Mouse (Mus musculus) stomach, embryonic 16.5 days (tissue): ENCODE results near the gene Wif1. TPM values are rescaled to one million over a fixed set of nuclear protein-coding genes. Genes with fewer than 3 reads are reported as not detected.
A peak's percentile ranks its signal among the peaks of the same experiment; 100 is the strongest.

Experiments
- ATAC-seq: fragments of 200-750 bp; cut with Nextera tagmentation; 2 replicates; pipeline ENCODE4 v1.8.0; 2017; ENCODE audit warnings: moderate number of reproducible peaks, moderate TSS enrichment; ENCODE audit not compliant: insufficient read depth, low FRiP score
- H3K27ac ChIP-seq: fragments of 300-500 bp; sonication (generic); 2 replicates; pipeline ENCODE4 v1.5.1; 2014; ENCODE audit warnings: low read length
- H3K27me3 ChIP-seq: fragments of 300-500 bp; sonication (generic); 2 replicates; pipeline ENCODE4 v1.6.1; 2014; ENCODE audit warnings: low read length, control low read depth, mixed read lengths; ENCODE audit not compliant: control insufficient read depth, insufficient read depth
- H3K36me3 ChIP-seq: fragments of 300-500 bp; sonication (generic); 2 replicates; pipeline ENCODE4 v1.6.1; 2014; ENCODE audit warnings: low read length; ENCODE audit not compliant: control insufficient read depth, insufficient read depth
- H3K4me1 ChIP-seq: fragments of 300-500 bp; sonication (generic); 2 replicates; pipeline ENCODE4 v1.6.1; 2014; ENCODE audit warnings: low read length, control low read depth, mixed read lengths; ENCODE audit not compliant: control insufficient read depth, insufficient read depth
- H3K4me2 ChIP-seq: fragments of 300-500 bp; sonication (generic); 2 replicates; pipeline ENCODE4 v1.6.1; 2014; ENCODE audit warnings: low read depth, low read length, mixed read lengths
- H3K4me3 ChIP-seq: fragments of 300-500 bp; sonication (generic); replicated peaks from 2 replicates; pipeline ENCODE4 v1.5.1; 2014; ENCODE audit warnings: mild to moderate bottlenecking, low read length
- H3K9ac ChIP-seq: fragments of 300-500 bp; sonication (generic); 2 replicates; pipeline ENCODE4 v1.6.1; 2014; ENCODE audit warnings: low read length
- H3K9me3 ChIP-seq: fragments of 300-500 bp; sonication (generic); replicated peaks from 2 replicates; pipeline ENCODE4 v1.6.1; 2016; ENCODE audit warnings: low read length, control low read depth; ENCODE audit not compliant: control insufficient read depth
- WGBS: fragments of 180-500 bp; shearing (Covaris S2); extraction: QIAGEN DNeasy Blood & Tissue Kit; methylation state at CpG from one replicate; pipeline ENCODE4 v1.1.7; 2014; 5-methylcytosine and 5-hydroxymethylcytosine counted together
- polyA plus RNA-seq: library from polyadenylated mRNA; unstranded; fragments of >200 nt; fragmentation: Nextera tagmentation; extraction: Ambion mirVana; gene quantifications from 2 replicates; pipeline ENCODE4 v1.2.1, GENCODE M21; 2015

Wif1 gene
- polyA plus RNA-seq, 1 experiment from 2014 or later: 1.6 TPM

GRCm38 (mm10) chr10:121038556-121039284 lies 5.0 kb downstream of the Wif1 start:
- Histone ChIP-seq H3K4me2 (no peak overlapping the region), H3K36me3 (no peaks in the 10 kb centered on the region), H3K9me3 (no peaks in the 10 kb centered on the region), H3K4me1 (peaks cover 4% of the 10 kb centered on the region), H3K27me3 (peaks cover 9% of the 10 kb centered on the region), H3K4me3 (no peak overlapping the region), H3K27ac (no peak overlapping the region), H3K9ac (no peak overlapping the region)
- no peak for ATAC-seq
- 89% methylated on average over 4 of the region's 4 CpGs for WGBS

GRCm38 (mm10) chr10:121040911-121041310 lies 7.2 kb downstream of the Wif1 start:
- H3K9ac ChIP-seq: no peak overlapping the region
- H3K4me3 ChIP-seq: no peak overlapping the region
- H3K27ac ChIP-seq: no peak overlapping the region
- H3K4me1 ChIP-seq: no peaks in the 10 kb centered on the region
- ATAC-seq: no peak
- 57% methylated on average over 14 of the region's 14 CpGs for WGBS
- no peaks in the 10 kb centered on the region for H3K27me3 ChIP-seq
- H3K36me3 ChIP-seq: no peaks in the 10 kb centered on the region
- H3K4me2 ChIP-seq: no peak overlapping the region
- H3K9me3 ChIP-seq: no peaks in the 10 kb centered on the region

- no peaks in the 10 kb centered on the region for H3K4me1 ChIP-seq
- H3K27ac ChIP-seq: no peak overlapping the region
- H3K36me3 ChIP-seq: no peaks in the 10 kb centered on the region
- no peaks in the 10 kb centered on the region for H3K27me3 ChIP-seq
- no peaks in the 10 kb centered on the region for H3K9me3 ChIP-seq
- no peak overlapping the region for H3K4me2 ChIP-seq
- WGBS: 81% methylated on average over 10 of the region's 10 CpGs
- no peak for ATAC-seq
- no peak overlapping the region for H3K4me3 ChIP-seq
- H3K9ac ChIP-seq: no peak overlapping the region
Observed at GRCm38 (mm10) chr10:121047440-121047839, 13.7 kb downstream of the Wif1 start.

- Histone ChIP-seq H3K27me3 (no peaks in the 10 kb centered on the region), H3K4me1 (peaks cover 18% of the 10 kb centered on the region), H3K9me3 (no peaks in the 10 kb centered on the region), H3K4me2 (no peak overlapping the region), H3K36me3 (no peaks in the 10 kb centered on the region), H3K27ac (no peak overlapping the region), H3K4me3 (no peak overlapping the region), H3K9ac (no peak overlapping the region)
- 83% methylated on average over 6 of the region's 6 CpGs for WGBS
- ATAC-seq: no peak
Observed at GRCm38 (mm10) chr10:121052076-121052475, 18.3 kb downstream of the Wif1 start.

- H3K4me1 ChIP-seq: peaks cover 22% of the 10 kb centered on the region
- H3K4me3 ChIP-seq: no peak overlapping the region
- H3K27ac ChIP-seq: peak overlapping the region; percentile 41
- no peaks in the 10 kb centered on the region for H3K27me3 ChIP-seq
- ATAC-seq: peak; percentile 83
- H3K36me3 ChIP-seq: no peaks in the 10 kb centered on the region
- 18% methylated on average over 13 of the region's 13 CpGs for WGBS
- peak overlapping the region; percentile 34 for H3K4me2 ChIP-seq
- H3K9me3 ChIP-seq: no peaks in the 10 kb centered on the region
- H3K9ac ChIP-seq: no peak overlapping the region
Observed at GRCm38 (mm10) chr10:121055452-121056188, 21.9 kb downstream of the Wif1 start.

GRCm38 (mm10) chr10:121056823-121057222 lies 23.1 kb downstream of the Wif1 start:
- no peaks in the 10 kb centered on the region for H3K36me3 ChIP-seq
- 64% methylated on average over 6 of the region's 6 CpGs for WGBS

GRCm38 (mm10) chr10:121059043-121060003 lies 25.6 kb downstream of the Wif1 start:
- Histone ChIP-seq H3K27me3 (no peaks in the 10 kb centered on the region), H3K4me1 (peaks cover 22% of the 10 kb centered on the region), H3K27ac (no peak overlapping the region), H3K4me3 (no peak overlapping the region), H3K36me3 (no peaks in the 10 kb centered on the region), H3K9me3 (no peaks in the 10 kb centered on the region), H3K4me2 (no peak overlapping the region), H3K9ac (no peak overlapping the region)
- peak; percentile 86 for ATAC-seq
- WGBS: 68% methylated on average over 23 of the region's 23 CpGs

More at GRCm38 (mm10) chr10:121056823-121057222, 23.1 kb downstream of the Wif1 start:
- Histone ChIP-seq H3K4me3 (no peak overlapping the region), H3K27me3 (no peaks in the 10 kb centered on the region), H3K4me2 (no peak overlapping the region), H3K9ac (no peak overlapping the region), H3K27ac (no peak overlapping the region), H3K9me3 (no peaks in the 10 kb centered on the region), H3K4me1 (peaks cover 22% of the 10 kb centered on the region)
- ATAC-seq: no peak

GRCm38 (mm10) chr10:121061336-121061835 lies 27.6 kb downstream of the Wif1 start:
- ATAC-seq: no peak
- Histone ChIP-seq H3K4me1 (peaks cover 10% of the 10 kb centered on the region), H3K4me2 (no peak overlapping the region), H3K9ac (no peak overlapping the region), H3K9me3 (no peaks in the 10 kb centered on the region), H3K27ac (no peak overlapping the region), H3K27me3 (no peaks in the 10 kb centered on the region), H3K4me3 (no peak overlapping the region), H3K36me3 (no peaks in the 10 kb centered on the region)
- 90% methylated on average over 5 of the region's 5 CpGs for whole genome bisulfite sequencing
